In genomic region chr2:168936896-168937295, GRCm38 (mm10) we compare ENCODE assay signal across 19 mouse cellular contexts. TPM values are rescaled to one million over a fixed set of nuclear protein-coding genes. Genes with fewer than 3 reads are reported as not detected.
DNase-seq lines count a peak whose midpoint lies in the region; ATAC-seq and TF ChIP-seq lines count a peak whose summit lies in the region.
"Had no signal": no experiment of that assay in that cellular context is flagged by ENCODE, and none has a peak within 500 bp of the region (broad histone marks: within the 10 kb centered on the region; RNA-seq: fewer than 3 reads in every experiment).

No protein-coding gene starts in this region.

- H3K27me3 ChIP-seq in neural tube, embryonic 15.5 days (replicated peaks) = no peaks in the 10 kb centered on the region
- H3K27me3 ChIP-seq: liver, embryonic 15.5 days; midbrain, embryonic 12.5 days had no signal

- no peak overlapping the region for H3K9ac ChIP-seq in neural tube, embryonic 15.5 days (replicated peaks)
- H3K9ac ChIP-seq: liver, embryonic 15.5 days; midbrain, embryonic 12.5 days had no signal

- peak; percentile 43 for TF ChIP-seq CTCF in gastrocnemius, adult 2 months (IDR thresholded peaks at IDR 0.05)
- peak; percentile 48 for TF ChIP-seq CTCF in left cerebral cortex, adult 2 months (IDR thresholded peaks at IDR 0.05)

- H3K4me3 ChIP-seq in gastrocnemius, adult 2 months = no peak overlapping the region
- no peak overlapping the region for H3K4me3 ChIP-seq in left cerebral cortex, adult 2 months
- no peak overlapping the region for H3K4me3 ChIP-seq in neural tube, embryonic 15.5 days (replicated peaks)
- H3K4me3 ChIP-seq: heart, embryonic 10.5 days; liver, embryonic 15.5 days; midbrain, embryonic 12.5 days had no signal

- 77% methylated on average over 6 of the region's 6 CpGs for WGBS in neural tube, embryonic 15.5 days

- H3K4me1 ChIP-seq in neural tube, embryonic 15.5 days = no peaks in the 10 kb centered on the region
- H3K4me1 ChIP-seq: heart, embryonic 10.5 days; liver, embryonic 15.5 days; midbrain, embryonic 12.5 days had no signal

- H3K9me3 ChIP-seq in neural tube, embryonic 15.5 days (replicated peaks) = no peaks in the 10 kb centered on the region
- H3K9me3 ChIP-seq: heart, embryonic 10.5 days; liver, embryonic 15.5 days; midbrain, embryonic 12.5 days had no signal

- H3K36me3 ChIP-seq in neural tube, embryonic 15.5 days = peaks cover 53% of the 10 kb centered on the region

- no peak for ATAC-seq in neural tube, embryonic 15.5 days (ENCODE audit: low FRiP score)
- ATAC-seq: activated CD4-positive, CD25-positive, alpha-beta regulatory T cell, adult 4 months; hindbrain, embryonic 16.5 days had no signal

- no peak overlapping the region for H3K27ac ChIP-seq in gastrocnemius, adult 2 months
- no peak overlapping the region for H3K27ac ChIP-seq in left cerebral cortex, adult 2 months
- H3K27ac ChIP-seq in neural tube, embryonic 15.5 days (replicated peaks) = no peak overlapping the region
- H3K27ac ChIP-seq: heart, embryonic 10.5 days; liver, embryonic 15.5 days; midbrain, embryonic 12.5 days had no signal

- intact Hi-C loops in gastrocnemius, adult 2 months (cut with DNase I) = no loop called here
- intact Hi-C loops in left cerebral cortex, adult 2 months (cut with DNase I) = no loop called here

- no peak for DNase-seq in gastrocnemius, adult 2 months
- no peak for DNase-seq in gastrocnemius, postnatal 4 days (ENCODE audit: low spot score in 2 of 2)
- DNase-seq in left cerebral cortex, adult 2 months (ENCODE audit: extremely low spot score in 1 of 2, low spot score in 2 of 2) = no peak
- no peak for DNase-seq in left cerebral cortex, adult 9 months (ENCODE audit: low spot score in 2 of 2)
- DNase-seq in 416B (ENCODE audit: low read depth) (peak; percentile 39), ZHBTc4 (ENCODE audit: low read depth, low spot score) (peak; percentile 60)
- DNase-seq in cerebellum, postnatal 14 days = no peak
- DNase-seq: adrenal gland, postnatal 25 days; cerebellum, adult 8-10 months; gastrocnemius, postnatal 25 days; heart, postnatal 14 days; kidney, adult 8-10 months; lung, postnatal 36 days had no signal

- H3K4me2 ChIP-seq in neural tube, embryonic 15.5 days = no peak overlapping the region
- H3K4me2 ChIP-seq: liver, embryonic 15.5 days; midbrain, embryonic 12.5 days had no signal

RNA-seq across cellular contexts. Expression of gene Zfp64, which starts 18.5 kb away (rescaled TPM):
- total RNA-seq in gastrocnemius, adult 2 months (2021) = 1 to 10 TPM; 7.6 to 8.4 TPM
- total RNA-seq in gastrocnemius, postnatal 4 days (2021) = 10 to 100 TPM; 15.7 to 16.4 TPM
- total RNA-seq in left cerebral cortex, adult 2 months (2021) = 10 to 100 TPM; 15.9 to 17.2 TPM
- 24.1 and 28.4 TPM in 2 replicates for polyA plus RNA-seq in neural tube, embryonic 15.5 days (2015; fragmentation: Nextera tagmentation; extraction: Ambion mirVana)

Comparison
In these comparisons a context has a peak if more than half of its experiments do, and no peak if none do; other contexts are left out.
1. DNase-seq: peak in 416B (single experiment) and ZHBTc4 (single experiment); none in gastrocnemius, adult 2 months (single experiment), gastrocnemius, postnatal 4 days (0 of 2), left cerebral cortex, adult 2 months (0 of 2), left cerebral cortex, adult 9 months (0 of 2) and cerebellum, postnatal 14 days (0 of 2).